Mouse (Mus musculus): ENCODE results near the gene Fancd2os. TPM values are rescaled to one million over a fixed set of nuclear protein-coding genes. Genes with fewer than 3 reads are reported as not detected.
A peak's percentile ranks its signal among the peaks of the same experiment; 100 is the strongest.

Gene Fancd2os
- total and polyA plus RNA-seq, 3 experiments, result 0.12 to 0.22 TPM; not detected in 1

DNA sequence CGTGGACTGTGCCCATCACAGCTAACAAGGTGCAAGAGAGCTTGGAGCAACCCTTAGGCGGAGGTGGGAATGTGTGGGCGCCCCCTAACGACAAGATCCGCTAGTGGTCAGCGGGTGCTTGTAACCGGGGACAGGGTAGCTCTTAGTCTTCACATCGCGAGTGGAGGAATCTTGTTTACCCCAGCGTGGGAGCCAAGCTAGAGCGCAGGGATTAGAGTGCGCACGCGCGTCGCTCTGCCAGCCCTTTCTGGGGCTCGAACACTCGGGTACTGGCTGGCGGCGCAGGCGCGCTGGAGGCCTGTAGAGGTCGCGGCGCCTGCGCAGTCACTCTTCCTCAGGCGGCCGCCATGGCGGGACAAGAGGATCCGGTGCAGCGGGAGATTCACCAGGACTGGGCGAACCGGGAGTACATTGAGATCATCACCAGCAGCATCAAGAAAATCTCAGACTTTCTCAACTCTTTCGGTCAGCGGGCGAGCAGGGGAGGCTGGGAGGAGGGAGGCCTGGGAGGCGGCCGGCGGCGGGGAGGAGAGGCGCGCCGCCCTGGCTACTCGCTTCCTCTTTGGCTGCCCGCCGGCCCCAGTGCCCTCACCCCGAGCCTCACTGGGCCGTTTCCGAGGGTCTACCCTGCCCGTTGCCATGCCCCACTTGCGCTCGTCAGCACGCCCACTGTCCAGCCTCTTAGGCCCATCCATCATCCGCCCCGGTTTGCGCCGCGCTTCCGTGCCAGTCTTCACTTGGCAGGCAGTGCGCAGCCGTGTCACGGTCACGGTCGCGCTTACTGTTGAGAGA, 4.1 kb upstream of the Fancd2os start, which contains the start of gene Brk1:
Brk1 (plus strand) TSS at position 341 of the 792 bp plus-strand sequence.
- peak within 1 kb of the TSS; percentile 82 to 86 for H3K4me3 ChIP-seq (ENCODE audit: control insufficient read depth in 1 of 2, insufficient read depth in 1 of 2, low read depth in 2 of 2, low read length in 2 of 2)
- peak within 1 kb of the TSS; percentile 58 for H3K27ac ChIP-seq (ENCODE audit: control insufficient read depth, low read depth, low read length)
- TF ChIP-seq EP300 (IDR thresholded peaks at IDR 0.05; ENCODE audit: low read depth in 1 of 2, low read length in 2 of 2) (no peak), TCF12 (IDR thresholded peaks at IDR 0.05; ENCODE audit: low read depth, low read length) (peak; percentile 32; the same call in 1 of the 2 replicates), CHD2 (IDR thresholded peaks at IDR 0.05; ENCODE audit: low read length) (no peak), POLR2AphosphoS2 (IDR thresholded peaks at IDR 0.05; ENCODE audit: low read length) (peak; percentile 68), ELF1 (IDR thresholded peaks at IDR 0.05; ENCODE audit: low read depth, low read length) (no peak), USF1 (IDR thresholded peaks at IDR 0.05; ENCODE audit: low read depth, low read length) (no peak), TAL1 (IDR thresholded peaks at IDR 0.05; ENCODE audit: low read length) (no peak), UBTF (IDR thresholded peaks at IDR 0.05; ENCODE audit: borderline replicate concordance, insufficient read depth, low read depth, low read length) (no peak), NELFE (IDR thresholded peaks at IDR 0.05; ENCODE audit: low read depth, low read length) (peak; percentile 93), ETS1 (IDR thresholded peaks at IDR 0.05; ENCODE audit: low read depth, low read length) (0 out of 2 replicates have a peak, but pooled peaks have one; percentile 27), ZKSCAN1 (IDR thresholded peaks at IDR 0.05; ENCODE audit: low read depth, low read length) (no peak), RAD21 (IDR thresholded peaks at IDR 0.05; ENCODE audit: low read depth, low read length) (no peak; the same call in none of the 2 replicates), MEF2A (IDR thresholded peaks at IDR 0.05; ENCODE audit: extremely low read depth, insufficient replicate concordance, low read depth, low read length, poor library complexity, severe bottlenecking) (no peak), POLR2A (IDR thresholded peaks at IDR 0.05; ENCODE audit: control insufficient read depth in 1 of 2, insufficient read depth in 1 of 2, low read depth in 1 of 2, low read length in 2 of 2, poor library complexity in 1 of 2) (peak; percentile 52 to 90; a peak in 3 of 4 replicates), USF2 (IDR thresholded peaks at IDR 0.05; ENCODE audit: borderline replicate concordance in 1 of 2, insufficient read depth in 1 of 2, low read depth in 1 of 2, low read length in 2 of 2) (no peak), CTCF (IDR thresholded peaks at IDR 0.05 in 2 of 3, conservative IDR thresholded peaks at IDR 0.05 in 1 of 3; ENCODE audit: control insufficient read depth in 1 of 3, insufficient read depth in 1 of 3, low read depth in 2 of 3, low read length in 3 of 3, poor library complexity in 1 of 3, severe bottlenecking in 1 of 3) (peak in 2 of 3 experiments; percentile 44 to 50; a peak in 4 of 6 replicates), HCFC1 (IDR thresholded peaks at IDR 0.05; ENCODE audit: low read depth, low read length) (peak; percentile 78), MXI1 (IDR thresholded peaks at IDR 0.05; ENCODE audit: low read depth, low read length) (peak; percentile 23), NRF1 (IDR thresholded peaks at IDR 0.05; ENCODE audit: insufficient read depth, low read depth, low read length, poor library complexity, severe bottlenecking) (peak; percentile 93), GABPA (IDR thresholded peaks at IDR 0.05; ENCODE audit: low read depth, low read length) (no peak), TBP (IDR thresholded peaks at IDR 0.05; ENCODE audit: low read depth, low read length) (peak; percentile 69), SMC3 (IDR thresholded peaks at IDR 0.05; ENCODE audit: low read depth, low read length) (peak; percentile 25; the same call in 1 of the 2 replicates)
- H3K27me3 ChIP-seq (ENCODE audit: control insufficient read depth in 1 of 2, insufficient read depth in 2 of 2, low read length in 2 of 2), result no peaks in the 10 kb centered on the region
- H3K4me1 ChIP-seq (ENCODE audit: control insufficient read depth in 1 of 2, insufficient read depth in 2 of 2, low read length in 2 of 2), result peaks cover 3 to 19% of the 10 kb centered on the region in 2 experiments; a peak in 3 of 4 replicates
- H3K79me2 ChIP-seq (ENCODE audit: control insufficient read depth, insufficient read depth, low read length, poor library complexity), result peaks cover 37% of the 10 kb centered on the region
- H3K36me3 ChIP-seq (ENCODE audit: control insufficient read depth in 1 of 2, insufficient read depth in 2 of 2, low read length in 2 of 2), result peaks cover 4 to 18% of the 10 kb centered on the region in 2 experiments; a peak in 3 of 4 replicates
- DNase-seq (ENCODE audit: low read depth, low spot score), result peak; percentile 95
- H3K9me3 ChIP-seq (replicated peaks; ENCODE audit: insufficient read depth, low read length), result no peaks in the 10 kb centered on the region
- H3K9ac ChIP-seq (ENCODE audit: control insufficient read depth, low read depth, low read length, poor library complexity, severe bottlenecking), result peak within 1 kb of the TSS; percentile 85

Data from MEL (cell line).